Mouse (Mus musculus) kidney, adult 2 months (tissue): ENCODE measurements at regions not wholly inside any gene's neighbourhood (a gene's known extent, or its start where the extent isn't known, plus 50 kb on each side); places are given as distances from the start of the nearest gene placed in this dataset.

Experiments used
- CTCF ChIP-seq: fragments of 200-500 bp; conservative IDR thresholded peaks from 2 replicates; pipeline ENCODE4 v1.5.1; 2011; ENCODE audit warnings: low read depth, mild to moderate bottlenecking, control low read depth, low read length, moderate library complexity, mixed read lengths; ENCODE audit not compliant: insufficient read depth, insufficient read length
- POLR2A ChIP-seq: fragments of 200-500 bp; IDR thresholded peaks from one replicate; pipeline ENCODE4 v1.6.1; 2011; ENCODE audit warnings: low read depth, low read length, control low read depth

- TF ChIP-seq POLR2A (no peak), CTCF (no peak)
Observed at GRCm38 (mm10) chr10:126182386-126182785, 216.4 kb downstream of the Lrig3 start.
